Mouse (Mus musculus) megakaryocyte, embryonic 14.5 days (primary cell): ENCODE results near the gene Arhgap18. TPM values are rescaled to one million over a fixed set of nuclear protein-coding genes. Genes with fewer than 3 reads are reported as not detected.

Source experiments
- H3K27me3 ChIP-seq: replicated peaks from 2 replicates; pipeline ENCODE3; 2012; ENCODE audit warnings: inconsistent platforms
- H3K36me3 ChIP-seq: replicated peaks from 2 replicates; pipeline ENCODE3; 2012; ENCODE audit warnings: low read length, inconsistent platforms, mixed read lengths
- H3K4me1 ChIP-seq: 2 replicates; pipeline ENCODE4 v1.6.1; 2012; ENCODE audit warnings: inconsistent platforms
- H3K4me3 ChIP-seq: replicated peaks from 2 replicates; pipeline ENCODE3; 2012; ENCODE audit warnings: moderate library complexity, mild to moderate bottlenecking, inconsistent platforms
- H3K9me3 ChIP-seq: 2 replicates; pipeline ENCODE4 v1.6.1; 2012; ENCODE audit warnings: inconsistent platforms
- FLI1 ChIP-seq: IDR thresholded peaks from 2 replicates; pipeline ENCODE4 v1.6.1; 2012; ENCODE audit warnings: low read length, inconsistent platforms, mixed read lengths
- GATA1 ChIP-seq: IDR thresholded peaks from 3 replicates; pipeline ENCODE4 v1.6.1; 2012; ENCODE audit warnings: mixed read lengths, low read length, inconsistent platforms, borderline replicate concordance
- polyA plus RNA-seq: library from polyadenylated mRNA; stranded (reverse); fragments of >175 nt; gene quantifications from 2 replicates; pipeline ENCODE4 v1.2.3, GENCODE M21; 2012; ENCODE audit warnings: low replicate concordance; ENCODE audit not compliant: insufficient read depth

The Arhgap18 gene
- polyA plus RNA-seq: 1.3 and 9.3 TPM in 2 replicates

DNA sequence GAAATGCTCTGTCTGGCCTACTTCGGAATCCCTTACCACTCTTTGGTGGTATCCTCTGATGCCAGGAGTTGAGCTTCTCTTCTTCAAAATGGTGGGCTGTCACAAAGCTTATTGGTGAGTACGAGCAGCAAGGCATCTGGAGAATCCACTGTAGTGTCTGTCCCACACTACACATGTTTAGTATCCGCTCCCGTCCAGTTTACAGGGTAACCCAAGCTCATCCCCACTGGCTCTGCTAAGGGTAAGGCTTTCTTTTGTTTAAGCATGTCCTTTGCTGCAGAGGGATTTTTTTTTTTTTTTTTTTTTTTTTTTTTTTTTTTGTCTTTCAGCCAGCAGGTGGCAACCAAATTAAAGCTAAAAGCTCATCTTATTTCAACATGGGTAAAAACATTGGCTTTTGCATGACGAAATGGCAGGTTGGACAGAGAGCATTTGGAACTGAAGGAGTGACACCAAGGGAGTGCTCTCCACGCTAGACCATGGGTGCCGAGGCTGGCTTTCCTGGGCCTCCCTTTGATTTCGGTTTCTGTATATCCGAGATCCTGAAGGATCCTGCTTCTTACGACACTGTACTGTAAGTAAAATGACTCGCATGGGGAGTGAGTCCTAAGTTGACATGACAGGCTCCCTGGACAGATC, at the start of gene Arhgap18:
Gene Arhgap18 (plus strand): TSS at position 493 of the 639 bp plus-strand sequence.
- peaks cover 2% of the 10 kb centered on the region for H3K36me3 ChIP-seq
- peaks cover 49% of the 10 kb centered on the region for H3K4me1 ChIP-seq
- H3K9me3 ChIP-seq: no peaks in the 10 kb centered on the region
- peak within 1 kb of the TSS; percentile 48 for H3K4me3 ChIP-seq
- H3K27me3 ChIP-seq: no peaks in the 10 kb centered on the region
- no peak for TF ChIP-seq GATA1
- peak; percentile 17; the same call in 1 of the 2 replicates for TF ChIP-seq FLI1

- H3K27me3 ChIP-seq: no peaks in the 10 kb centered on the region
- no peaks in the 10 kb centered on the region for H3K4me1 ChIP-seq
- TF ChIP-seq GATA1 (no peak), FLI1 (no peak)
- no peaks in the 10 kb centered on the region for H3K36me3 ChIP-seq
- no peaks in the 10 kb centered on the region for H3K9me3 ChIP-seq
- no peak overlapping the region for H3K4me3 ChIP-seq
Observed at GRCm38 (mm10) chr10:26710458-26711011, 42.7 kb upstream of the Arhgap18 start.

DNA sequence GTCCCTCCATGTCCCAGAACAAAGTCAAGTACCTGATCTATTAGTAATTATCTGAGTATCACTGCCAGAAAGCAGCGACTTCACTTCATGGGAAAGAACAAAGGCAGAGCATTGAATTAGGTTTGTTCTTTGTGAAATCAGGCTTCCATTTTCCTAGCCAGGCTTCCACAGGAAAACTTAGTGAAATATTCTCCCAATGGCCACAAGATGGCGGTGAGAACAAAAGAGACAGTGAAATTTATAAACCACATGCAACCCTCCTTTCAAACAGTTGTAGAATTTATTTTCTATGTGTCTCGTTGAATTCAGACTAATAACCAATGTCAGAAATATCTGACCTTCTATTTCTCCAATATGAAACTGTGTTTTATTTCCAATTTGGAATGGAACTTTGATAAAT, 42.2 kb upstream of the Arhgap18 start:
- Histone ChIP-seq H3K36me3 (no peaks in the 10 kb centered on the region), H3K4me1 (no peaks in the 10 kb centered on the region), H3K4me3 (no peak overlapping the region), H3K27me3 (no peaks in the 10 kb centered on the region), H3K9me3 (no peaks in the 10 kb centered on the region)
- TF ChIP-seq GATA1 (no peak), FLI1 (no peak)

DNA sequence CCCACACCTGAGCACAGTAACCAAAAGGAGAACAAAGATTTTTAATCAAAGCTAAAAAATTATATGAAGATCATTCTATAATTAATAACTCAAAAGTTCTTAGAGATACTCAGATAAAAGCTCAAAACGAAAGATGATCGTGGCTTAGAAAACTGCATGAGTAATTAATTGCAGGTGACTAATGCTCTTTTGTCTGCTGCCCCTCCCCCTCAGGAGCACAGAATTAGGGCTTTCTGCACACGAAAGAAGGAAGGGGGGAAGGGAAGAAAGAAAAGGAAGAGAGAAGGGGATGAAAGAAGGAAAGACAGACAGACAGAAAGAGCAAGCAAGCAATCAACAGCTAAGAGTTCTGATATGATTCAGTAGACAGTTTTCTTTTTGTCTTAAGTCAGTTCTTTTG, 39.2 kb upstream of the Arhgap18 start:
- Histone ChIP-seq H3K4me1 (no peaks in the 10 kb centered on the region), H3K4me3 (no peak overlapping the region), H3K27me3 (no peaks in the 10 kb centered on the region), H3K36me3 (no peaks in the 10 kb centered on the region), H3K9me3 (no peaks in the 10 kb centered on the region)
- no peak for TF ChIP-seq FLI1
- no peak for TF ChIP-seq GATA1

GRCm38 (mm10) chr10:26724704-26725103, 28.5 kb upstream of the Arhgap18 start:
- no peaks in the 10 kb centered on the region for H3K36me3 ChIP-seq
- H3K9me3 ChIP-seq: no peaks in the 10 kb centered on the region
- H3K4me1 ChIP-seq: no peaks in the 10 kb centered on the region
- no peaks in the 10 kb centered on the region for H3K27me3 ChIP-seq
- H3K4me3 ChIP-seq: no peak overlapping the region
- no peak for TF ChIP-seq FLI1

GRCm38 (mm10) chr10:26725255-26725654, 28.0 kb upstream of the Arhgap18 start:
- Histone ChIP-seq H3K4me1 (no peaks in the 10 kb centered on the region), H3K9me3 (no peaks in the 10 kb centered on the region), H3K36me3 (no peaks in the 10 kb centered on the region), H3K27me3 (no peaks in the 10 kb centered on the region), H3K4me3 (no peak overlapping the region)
- TF ChIP-seq GATA1 (no peak), FLI1 (no peak)

- peaks cover 30% of the 10 kb centered on the region for H3K4me1 ChIP-seq
- no peaks in the 10 kb centered on the region for H3K27me3 ChIP-seq
- peaks cover 2% of the 10 kb centered on the region for H3K36me3 ChIP-seq
- H3K9me3 ChIP-seq: no peaks in the 10 kb centered on the region
- no peak overlapping the region for H3K4me3 ChIP-seq
- TF ChIP-seq FLI1 (no peak), GATA1 (no peak)
Observed at GRCm38 (mm10) chr10:26750827-26751226, 2.4 kb upstream of the Arhgap18 start.

DNA sequence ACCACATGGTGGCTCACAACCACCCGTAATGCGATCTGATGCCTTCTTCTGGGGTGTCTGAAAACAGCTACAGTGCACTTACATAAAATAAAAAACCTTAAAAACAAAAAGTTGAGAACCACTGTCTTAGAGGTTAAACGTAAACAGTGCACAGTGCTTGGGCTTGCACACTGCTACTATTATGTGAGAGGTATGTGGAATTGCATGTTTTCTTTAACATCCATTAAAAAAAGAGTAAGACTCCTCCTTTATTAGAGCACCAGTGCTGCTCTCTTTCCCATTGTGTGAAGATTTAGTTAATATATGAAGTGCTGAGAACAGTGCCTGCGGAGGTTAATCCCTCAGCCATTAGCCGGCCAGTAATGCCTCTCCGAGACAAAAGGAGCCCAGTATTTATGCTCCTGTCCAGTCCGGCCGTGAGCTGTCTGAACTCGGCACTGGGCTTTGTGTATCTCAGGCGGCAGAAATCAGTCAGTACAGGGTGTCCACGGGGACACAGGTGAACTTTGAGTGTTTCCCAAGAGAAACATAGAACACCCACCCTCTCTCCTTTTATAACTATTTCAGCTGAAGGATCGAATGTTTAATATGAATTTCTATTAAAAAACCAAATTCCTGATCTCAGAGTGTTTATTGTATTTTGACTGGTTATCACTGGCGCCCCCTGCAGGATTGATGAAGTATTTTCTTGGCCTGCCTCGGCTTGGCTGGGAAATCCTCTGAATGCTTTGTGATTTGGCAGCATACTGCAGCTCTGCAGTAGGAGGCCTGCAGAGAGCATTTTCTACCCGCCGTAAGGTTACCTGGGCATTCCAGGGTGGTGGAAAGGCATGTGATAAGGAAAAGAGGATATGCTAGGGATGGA, 925 bp upstream of the Arhgap18 start:
- TF ChIP-seq FLI1: no peak
- TF ChIP-seq GATA1: no peak
- Histone ChIP-seq H3K4me1 (peaks cover 42% of the 10 kb centered on the region), H3K4me3 (no peak overlapping the region), H3K9me3 (no peaks in the 10 kb centered on the region), H3K27me3 (no peaks in the 10 kb centered on the region), H3K36me3 (peaks cover 2% of the 10 kb centered on the region)

DNA sequence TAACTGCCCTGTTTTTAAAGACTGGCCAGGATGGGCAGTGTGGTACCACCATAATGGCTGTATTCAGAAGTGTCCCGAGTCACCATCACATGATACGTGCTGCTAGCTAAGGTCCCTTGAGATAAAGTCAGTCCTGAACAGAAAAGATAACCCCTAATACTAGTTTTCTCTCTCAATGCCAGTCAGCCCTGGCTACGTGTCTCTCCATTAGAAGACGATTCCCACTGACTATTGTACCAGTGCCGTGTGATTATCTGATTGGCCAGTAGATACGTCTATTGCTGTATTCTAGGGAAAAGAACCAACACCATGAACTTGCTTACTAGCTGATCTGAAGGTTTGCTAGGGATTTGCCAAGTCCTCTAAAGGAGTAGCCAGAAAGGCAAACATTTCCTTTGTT, 785 bp downstream of the Arhgap18 start:
- H3K4me3 ChIP-seq: no peak overlapping the region
- peaks cover 2% of the 10 kb centered on the region for H3K36me3 ChIP-seq
- no peaks in the 10 kb centered on the region for H3K9me3 ChIP-seq
- peaks cover 54% of the 10 kb centered on the region for H3K4me1 ChIP-seq
- H3K27me3 ChIP-seq: no peaks in the 10 kb centered on the region
- no peak for TF ChIP-seq FLI1
- no peak for TF ChIP-seq GATA1

DNA sequence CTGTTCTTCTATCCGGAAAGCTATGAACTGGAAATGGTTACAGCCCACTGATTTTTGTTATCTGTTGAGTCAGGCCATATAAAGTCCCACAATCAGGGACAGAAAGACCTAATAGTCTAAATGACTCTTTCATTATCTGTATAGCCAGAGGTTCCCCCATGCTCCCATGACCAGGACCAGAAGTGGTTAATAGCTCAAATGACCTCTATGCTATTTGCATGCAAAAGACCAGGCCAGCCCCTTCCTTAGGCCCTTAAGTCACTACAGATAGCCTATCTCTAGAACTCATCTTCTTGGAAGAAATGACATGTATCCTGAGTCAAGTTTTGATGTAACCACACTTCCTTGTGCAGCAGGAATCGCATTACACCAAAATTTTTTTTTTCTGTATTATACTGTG, 4.0 kb downstream of the Arhgap18 start:
- Histone ChIP-seq H3K4me3 (no peak overlapping the region), H3K9me3 (no peaks in the 10 kb centered on the region), H3K36me3 (peaks cover 2% of the 10 kb centered on the region), H3K4me1 (peaks cover 70% of the 10 kb centered on the region), H3K27me3 (no peaks in the 10 kb centered on the region)
- TF ChIP-seq FLI1 (no peak), GATA1 (no peak)
